Mouse (Mus musculus) spleen, postnatal 4 days (tissue): ENCODE data around the gene Mrpl12.

Source experiments
- DNase-seq, 2 experiments: peaks; one replicate each; pipeline ENCODE4 v3.0.0; 2022; ENCODE audit warnings: low spot score in 2 of 2

Mrpl12 gene

DNA sequence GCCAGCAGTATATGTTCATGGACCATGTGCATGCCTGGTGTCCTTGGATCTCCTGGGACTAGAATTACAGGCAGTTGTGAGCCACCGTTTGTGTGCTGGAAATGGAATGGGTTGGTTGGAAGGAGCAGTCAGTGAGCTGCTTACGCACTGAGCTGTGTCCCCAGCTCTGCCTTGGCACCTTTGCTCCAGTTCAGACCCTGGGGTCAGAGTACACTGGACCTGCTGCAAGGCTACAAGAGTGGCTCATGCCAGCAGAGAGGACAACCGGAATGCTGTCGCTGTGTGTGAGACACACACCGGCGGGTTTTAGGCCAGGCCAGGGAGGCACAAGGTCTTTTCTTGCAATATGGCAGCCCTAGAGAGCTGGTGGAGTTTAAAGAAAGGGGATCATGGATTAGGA lies 12.4 kb upstream of the Mrpl12 start:
- DNase-seq, result no peak

DNA sequence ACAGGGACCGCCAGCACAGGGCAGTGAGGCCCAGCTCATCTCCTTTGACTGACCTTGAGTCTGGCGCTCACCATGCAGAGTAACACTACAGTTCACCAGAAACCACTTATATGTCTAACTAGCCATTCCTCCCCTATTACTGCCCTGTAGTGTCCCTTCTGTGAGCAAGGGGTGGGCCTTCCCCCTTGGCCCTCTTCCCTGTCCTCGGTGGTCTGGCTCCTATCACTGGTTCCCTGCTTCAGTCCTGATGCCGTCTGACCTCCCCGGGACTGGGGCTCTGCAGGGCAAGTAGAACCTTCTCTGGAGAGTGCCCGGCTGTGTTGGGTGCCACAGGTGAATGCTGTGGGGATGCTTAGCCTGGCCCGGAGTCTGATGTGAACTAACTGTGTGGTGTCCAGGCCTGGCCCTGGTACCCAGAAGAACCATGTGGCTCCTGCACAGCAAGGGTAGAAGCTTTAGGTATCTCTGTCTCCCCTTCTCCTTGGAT lies 922 bp upstream of the Mrpl12 start:
- peak in 1 of 2 experiments; percentile 65 for DNase-seq

DNA sequence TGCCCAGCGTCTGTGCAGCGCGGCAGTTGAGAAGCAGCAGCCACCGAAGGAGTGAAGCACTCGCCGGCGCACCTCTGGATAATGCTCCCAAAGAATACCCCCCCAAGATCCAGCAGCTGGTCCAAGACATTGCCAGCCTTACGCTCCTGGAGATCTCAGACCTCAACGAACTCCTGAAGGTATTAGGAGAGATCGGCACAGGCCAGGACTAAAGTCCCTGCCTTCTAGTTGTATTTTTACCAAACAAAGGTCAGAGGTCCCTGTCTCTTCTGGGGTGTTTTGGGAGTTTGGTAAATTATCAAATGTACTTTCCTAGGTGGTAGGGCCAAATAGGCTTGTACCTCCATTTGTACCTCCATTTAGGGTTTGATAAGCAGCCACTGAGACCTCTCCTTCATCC lies 838 bp downstream of the Mrpl12 start:
- no peak for DNase-seq

DNA sequence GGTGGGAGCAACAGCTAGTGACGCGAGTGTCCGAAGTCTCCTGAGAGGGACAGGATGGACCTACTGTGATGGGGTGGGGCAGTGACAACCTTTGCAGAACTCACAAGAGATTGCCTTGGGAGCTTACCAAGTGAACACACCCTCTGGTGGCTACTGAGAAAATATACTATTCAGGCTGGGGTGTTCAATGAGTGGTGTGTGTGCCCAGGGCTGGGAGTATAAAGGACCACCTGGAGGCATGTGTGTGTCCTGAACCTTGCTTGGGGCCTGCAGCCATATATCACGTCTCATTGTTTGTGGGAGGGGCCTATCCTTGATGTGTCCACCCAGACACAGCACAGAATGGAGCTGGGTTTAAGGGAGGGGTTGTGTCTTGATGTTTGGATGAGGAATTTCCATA lies 4.1 kb downstream of the Mrpl12 start:
- DNase-seq, result no peak

DNA sequence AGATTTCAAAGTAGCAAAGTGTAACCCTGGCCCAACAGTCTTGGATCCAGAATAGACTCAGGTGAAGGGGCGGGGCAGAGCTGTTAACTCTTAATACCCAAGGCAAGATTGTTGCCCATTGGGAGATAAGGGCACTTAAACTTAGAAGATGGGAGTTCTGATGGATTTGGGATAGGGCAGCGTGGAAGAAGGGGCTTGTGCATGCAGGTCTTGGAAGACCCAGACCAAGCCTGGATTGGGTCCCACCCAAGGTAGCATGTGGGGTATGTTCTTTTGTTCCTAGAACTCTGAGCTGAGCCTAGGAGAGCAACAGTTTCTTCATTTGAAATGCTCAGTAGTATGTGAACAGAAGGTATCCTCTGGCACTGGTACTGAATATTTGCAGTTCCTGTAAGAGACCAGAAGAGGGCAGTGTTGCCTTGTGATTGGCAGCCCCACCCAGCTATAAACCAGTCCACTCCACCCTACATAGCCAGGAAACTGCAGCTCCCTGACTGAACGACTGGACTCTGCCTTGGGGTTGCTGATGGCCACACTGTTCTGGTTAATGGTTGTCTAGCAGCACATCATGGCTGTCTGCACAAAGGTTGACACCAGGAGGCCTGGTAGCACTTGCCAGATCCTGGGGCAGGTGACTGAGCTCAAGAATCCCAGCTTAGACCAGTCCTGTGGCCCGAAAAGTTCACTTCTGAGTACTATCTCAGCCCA lies 4.8 kb downstream of the Mrpl12 start:
- peak; percentile 73 to 83 for DNase-seq

DNA sequence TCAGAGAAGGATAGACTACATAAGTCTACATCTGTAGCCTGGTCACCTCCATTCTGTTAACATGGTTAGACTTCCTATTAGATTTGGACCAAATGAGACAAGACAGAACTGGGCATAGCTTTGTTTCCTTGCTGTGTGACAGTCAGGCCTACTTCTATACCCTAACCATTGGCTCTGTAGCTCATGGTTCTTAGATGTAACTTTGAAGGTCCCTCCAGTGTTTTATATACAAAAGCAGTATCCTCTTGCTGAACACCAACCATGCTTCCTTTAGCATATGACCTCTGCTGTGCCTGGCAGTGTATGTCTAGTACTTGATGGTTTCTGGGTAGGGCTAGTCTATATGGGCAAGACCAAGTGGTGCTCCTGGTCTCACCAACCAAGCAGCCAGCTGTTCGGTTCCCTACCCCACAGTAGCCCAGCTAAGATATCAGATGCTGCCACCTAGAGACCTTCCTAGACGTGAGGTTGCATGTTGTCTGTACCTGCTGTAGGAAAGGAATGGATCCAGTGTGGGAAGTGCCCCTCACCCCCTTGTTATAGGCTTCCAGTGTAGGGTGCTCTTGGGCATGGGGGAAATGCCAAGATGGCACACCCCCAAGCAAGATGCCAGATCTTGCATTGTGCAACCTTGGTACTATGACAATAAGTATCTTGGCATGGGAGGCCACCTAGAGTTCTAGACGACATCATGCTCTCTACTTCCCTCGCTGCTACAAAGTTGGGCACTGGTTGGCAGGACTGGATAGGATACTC lies 6.1 kb downstream of the Mrpl12 start:
- no peak for DNase-seq

DNA sequence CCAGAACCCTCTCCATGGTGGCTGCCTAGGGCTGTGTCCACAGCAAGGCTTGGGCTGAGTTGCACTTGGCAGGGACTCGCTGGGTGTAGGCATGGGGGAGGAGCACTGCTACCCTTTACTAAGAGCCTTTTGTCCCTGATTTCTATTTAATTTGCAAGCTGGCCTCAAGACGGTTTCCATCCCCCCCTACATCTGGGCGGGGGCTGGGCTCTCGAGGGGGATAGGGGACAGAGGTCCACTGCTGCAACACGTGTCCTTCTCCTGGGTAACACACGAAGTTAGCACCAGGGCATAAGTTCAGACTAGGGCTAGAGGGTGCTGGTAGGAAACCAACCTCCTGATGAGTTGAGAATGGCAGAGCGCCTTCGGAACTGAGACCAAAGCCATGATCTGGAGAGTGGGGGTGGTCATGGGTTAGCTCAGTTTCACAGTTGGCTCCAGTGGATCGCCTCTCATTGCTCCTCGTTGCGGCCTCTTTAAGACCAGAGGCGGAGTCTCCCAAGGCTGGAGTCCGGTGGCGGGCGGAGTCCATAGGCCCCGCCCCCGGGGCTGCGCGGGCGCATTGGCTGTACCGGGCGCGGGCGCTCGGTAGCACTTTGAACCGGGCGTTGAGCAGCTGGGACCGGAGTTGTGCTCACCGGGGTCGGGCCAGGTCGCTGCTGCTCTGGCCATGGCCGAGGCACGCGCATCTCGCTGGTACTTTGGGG lies 7.1 kb downstream of the Mrpl12 start, which contains the start of gene Slc25a10:
TSS of gene Slc25a10 (plus strand) at position 524 of the 707 bp plus-strand sequence.
- peak; percentile 90 to 93 for DNase-seq

DNA sequence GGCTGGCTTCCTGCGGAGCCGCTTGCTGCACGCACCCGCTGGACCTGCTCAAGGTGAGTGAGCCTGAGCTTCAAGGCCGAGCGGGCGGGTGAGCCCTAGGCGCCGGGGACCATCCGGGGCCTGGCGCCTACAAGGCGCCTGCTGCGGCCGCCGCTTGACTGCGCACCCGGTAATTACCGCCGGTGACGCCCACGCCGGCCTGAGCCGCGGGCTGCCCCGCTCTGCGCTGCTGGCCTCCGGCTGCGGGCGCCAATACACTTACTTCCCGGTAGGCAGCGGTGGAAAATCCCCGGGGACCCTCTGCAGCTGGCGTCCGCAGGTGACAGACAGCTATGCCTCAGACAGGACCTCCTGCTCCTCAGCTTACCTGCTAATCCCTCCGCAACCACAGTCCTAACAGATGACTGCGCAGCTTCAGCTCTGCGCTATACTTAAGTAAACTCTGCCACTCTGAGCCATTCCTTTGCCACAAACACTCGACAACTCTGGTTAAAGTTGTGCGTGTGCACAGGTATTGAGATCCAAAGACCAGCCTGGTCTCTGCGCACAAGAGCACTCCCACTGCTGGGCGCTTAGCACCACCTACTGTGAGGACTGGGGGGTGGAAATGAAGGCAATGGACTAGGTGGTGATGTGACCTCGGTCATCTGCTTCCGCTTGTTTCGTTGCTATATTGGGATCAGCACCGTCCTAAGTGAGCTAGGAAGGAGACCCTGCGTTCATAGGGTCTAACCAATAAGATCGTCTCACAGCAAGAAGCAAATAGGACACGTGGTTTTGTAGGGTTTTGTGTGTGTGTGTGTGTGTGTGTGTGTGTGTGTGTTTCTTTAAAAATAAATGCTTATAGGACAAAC lies 7.8 kb downstream of the Mrpl12 start:
- peak in 1 of 2 experiments; percentile 53 for DNase-seq

DNA sequence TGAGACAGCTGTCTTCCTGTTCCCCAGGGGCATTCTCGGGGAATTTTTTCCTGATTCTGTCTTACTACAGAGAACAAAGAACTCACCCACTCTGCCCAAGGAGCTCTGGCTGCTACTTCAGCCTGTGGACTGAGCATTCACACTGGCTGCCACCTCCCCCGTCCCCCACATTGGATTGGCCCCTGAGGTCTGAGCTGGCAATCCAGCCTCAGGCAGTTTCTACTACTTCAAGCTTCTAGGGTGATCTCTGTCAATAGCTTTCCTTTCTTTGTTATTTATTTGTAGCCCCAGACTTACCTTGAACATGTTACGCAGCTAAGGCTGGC lies 8.4 kb downstream of the Mrpl12 start:
- DNase-seq, result no peak

DNA sequence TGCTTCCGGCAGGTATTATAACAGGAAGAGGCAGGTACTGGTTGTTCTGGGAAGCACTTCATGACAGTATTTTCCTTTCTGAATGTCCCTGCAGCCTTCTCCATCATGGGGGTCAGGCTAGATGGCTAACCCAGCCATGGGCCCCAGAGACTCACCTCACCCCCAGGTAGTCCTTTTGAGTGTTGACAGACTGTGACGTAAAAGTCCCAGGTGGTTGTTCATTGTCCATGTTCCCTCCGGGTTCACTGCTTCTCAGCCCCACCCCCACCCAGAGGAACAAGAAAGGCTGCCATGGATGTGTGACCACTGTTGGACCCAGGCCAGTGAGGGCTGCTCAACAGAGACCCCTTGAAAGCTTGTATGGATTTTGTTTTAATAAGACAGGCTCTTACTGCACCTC lies 8.9 kb downstream of the Mrpl12 start:
- no peak for DNase-seq

DNA sequence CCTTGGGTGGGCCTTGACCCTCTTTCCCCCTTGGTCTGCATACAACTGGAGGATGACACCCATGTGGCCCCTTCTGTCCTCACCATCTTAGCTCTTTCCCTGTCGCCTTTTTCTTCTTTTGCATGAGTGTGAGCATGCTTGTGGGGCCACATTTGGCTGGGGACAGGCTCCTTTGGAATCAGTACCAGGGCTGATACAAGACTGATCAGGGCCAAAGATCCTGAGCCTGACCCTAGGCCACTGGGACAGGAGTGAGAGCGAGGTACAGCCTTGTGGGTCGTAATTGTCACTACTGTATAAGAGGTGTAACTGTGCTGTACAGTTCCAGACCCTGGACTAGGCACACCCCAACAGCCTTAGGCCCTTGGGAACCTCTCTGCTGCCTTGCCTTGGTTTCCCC lies 9.5 kb downstream of the Mrpl12 start:
- no peak for DNase-seq

DNA sequence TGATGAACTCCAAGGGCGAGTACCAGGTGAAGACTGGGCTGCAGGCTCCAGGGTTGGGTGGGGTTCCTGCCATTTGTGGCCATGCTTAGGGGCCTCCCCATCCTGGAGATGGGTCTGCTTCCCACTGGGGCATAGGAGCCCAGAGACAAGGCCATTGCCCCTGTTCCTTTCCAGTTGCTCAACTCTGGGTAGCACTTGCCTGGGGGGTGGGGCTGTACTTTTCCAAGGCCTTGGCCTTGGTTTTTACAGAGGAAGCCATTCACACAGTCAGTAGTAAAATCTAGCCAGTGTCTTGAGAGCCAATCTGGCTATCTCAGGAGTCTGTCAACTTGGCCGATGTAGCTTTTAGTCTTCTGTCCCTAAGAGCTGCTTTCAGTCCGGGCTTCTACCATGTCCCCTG lies 13.0 kb downstream of the Mrpl12 start:
- DNase-seq, result no peak

DNA sequence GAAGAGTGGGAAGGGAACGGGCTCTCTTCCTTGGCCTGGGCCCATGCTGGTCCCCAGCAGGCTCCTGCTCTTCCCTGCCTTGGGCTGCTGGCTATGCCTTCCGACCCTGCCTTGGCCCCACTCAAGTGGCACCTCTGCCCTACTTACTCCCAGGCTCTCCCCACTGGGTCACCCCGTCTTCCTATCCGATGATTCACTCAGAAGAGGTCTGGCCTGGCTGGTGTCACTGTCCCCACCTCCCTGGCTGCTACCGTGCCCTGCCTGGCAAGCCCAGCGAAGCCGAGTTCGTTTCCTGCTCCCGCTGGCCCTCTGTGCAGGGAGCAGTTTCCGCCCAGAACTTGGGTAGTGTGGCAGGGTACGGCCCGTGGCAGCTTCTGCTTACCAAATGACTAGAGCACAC lies 13.8 kb downstream of the Mrpl12 start:
- no peak for DNase-seq

DNA sequence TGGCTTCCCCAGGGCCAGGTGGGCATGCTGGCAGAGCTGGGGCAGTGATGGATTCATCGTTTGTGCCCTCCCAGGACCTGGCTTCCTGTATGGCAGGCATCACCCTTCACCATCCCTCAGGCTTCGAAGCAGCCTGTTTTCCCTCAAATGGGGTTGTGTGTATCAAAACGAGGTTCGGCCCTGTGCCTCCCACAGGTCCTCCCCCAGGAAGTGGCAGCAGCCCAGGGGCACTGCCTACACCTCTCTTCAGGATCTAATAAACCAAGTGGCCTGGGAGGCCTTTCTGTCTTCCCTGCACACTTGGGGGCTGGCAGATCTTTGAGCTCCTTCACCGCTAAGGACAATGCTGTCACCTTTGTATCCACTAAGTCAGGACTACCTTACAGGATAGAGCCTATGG lies 14.5 kb downstream of the Mrpl12 start:
- DNase-seq, result no peak

DNA sequence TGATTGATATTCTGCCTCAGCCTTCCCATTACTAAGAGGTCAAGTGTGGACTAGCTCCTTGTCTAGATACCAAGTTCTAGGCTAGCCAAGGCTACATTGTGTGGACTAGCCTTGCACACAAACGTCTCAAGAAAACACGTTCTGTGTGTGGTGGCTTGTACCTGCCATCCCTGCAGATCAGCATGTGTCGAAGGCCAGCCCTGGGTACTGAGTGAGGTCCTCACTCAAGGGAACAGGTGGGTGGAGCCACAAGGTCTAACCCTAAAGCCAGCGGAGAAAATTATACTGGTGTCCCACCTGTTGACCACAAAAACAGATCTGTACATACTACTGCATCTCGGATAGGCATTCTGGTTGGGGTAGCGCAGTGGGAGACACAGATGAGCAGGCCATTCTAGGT lies 15.5 kb downstream of the Mrpl12 start:
- no peak for DNase-seq

DNA sequence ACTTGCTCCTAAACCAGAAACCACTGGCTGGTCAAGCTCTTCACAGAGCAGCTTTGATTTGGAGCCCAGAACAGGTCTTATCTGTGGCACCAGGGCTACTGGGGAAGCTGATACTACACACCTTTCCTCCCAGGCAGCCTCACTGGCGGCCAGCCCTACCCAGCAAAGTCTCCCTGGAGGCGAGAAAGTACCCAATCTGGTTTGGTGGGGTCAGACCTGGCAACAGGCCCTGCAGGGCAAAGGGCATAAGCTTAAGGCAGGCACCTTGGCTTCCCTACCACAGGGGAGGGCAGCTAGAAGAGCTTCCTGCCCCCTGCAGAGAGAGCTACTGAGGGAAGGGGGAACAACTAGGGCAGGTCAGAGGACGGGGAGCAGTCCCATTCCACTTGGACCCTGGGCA lies 15.9 kb downstream of the Mrpl12 start:
- no peak for DNase-seq

DNA sequence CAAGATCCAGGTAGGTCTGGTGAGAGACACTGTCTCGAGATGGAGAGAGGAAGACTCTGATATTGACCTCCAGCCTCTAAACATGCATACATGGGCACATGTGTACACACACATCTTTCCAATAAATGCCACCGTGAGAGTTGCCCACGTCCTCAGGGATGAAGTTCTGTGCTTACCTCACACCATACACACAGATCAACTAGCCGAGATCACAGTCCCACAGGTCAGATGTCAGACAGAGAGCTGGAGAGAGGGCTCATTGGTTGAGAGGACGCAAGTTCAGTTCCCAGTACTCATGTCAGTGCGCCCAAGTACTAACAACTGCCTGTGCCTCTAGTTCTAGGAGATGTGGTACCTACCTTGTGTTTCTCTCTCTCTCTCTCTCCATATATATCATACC lies 16.6 kb downstream of the Mrpl12 start:
- DNase-seq, result no peak

DNA sequence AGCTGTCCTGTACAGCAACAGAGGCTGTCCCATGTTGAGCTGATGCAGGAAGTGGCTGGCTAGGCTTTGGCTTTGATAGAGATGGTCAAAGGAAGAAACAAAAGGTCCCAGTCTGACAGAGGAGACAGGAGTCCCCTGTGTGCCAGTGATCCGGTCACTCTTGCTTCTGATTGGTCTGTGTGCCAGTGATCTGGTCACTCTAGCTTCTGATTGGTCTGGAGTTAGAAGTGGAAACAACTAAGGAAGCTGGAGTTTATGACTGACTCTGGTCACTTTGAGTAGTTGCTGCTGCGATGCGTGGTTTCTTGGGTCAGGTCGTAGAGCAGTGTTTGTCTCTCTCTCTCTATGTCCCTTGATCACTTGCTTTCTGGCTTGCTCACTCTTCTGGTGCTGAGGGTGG lies 17.3 kb downstream of the Mrpl12 start:
- DNase-seq, result no peak

DNA sequence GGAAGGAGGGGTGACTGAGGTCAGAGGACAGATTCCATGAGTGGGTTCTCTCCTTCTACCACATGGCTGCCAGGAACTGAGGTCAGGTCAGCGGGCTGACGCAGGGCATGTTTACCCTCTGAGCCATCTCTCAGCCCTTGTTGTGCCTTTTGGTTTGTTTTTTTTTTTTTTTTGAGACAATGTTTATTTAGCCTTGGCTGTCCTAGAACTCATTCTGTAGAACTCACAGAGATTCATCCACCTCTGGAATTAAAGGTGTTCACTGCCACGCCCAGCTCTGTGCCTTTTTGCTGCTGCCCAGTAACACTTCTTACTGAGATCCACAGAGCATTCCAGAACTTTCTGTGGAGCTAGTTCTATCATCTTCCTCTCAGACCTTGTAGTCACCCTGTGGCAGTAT lies 21.2 kb downstream of the Mrpl12 start:
- DNase-seq, result no peak

DNA sequence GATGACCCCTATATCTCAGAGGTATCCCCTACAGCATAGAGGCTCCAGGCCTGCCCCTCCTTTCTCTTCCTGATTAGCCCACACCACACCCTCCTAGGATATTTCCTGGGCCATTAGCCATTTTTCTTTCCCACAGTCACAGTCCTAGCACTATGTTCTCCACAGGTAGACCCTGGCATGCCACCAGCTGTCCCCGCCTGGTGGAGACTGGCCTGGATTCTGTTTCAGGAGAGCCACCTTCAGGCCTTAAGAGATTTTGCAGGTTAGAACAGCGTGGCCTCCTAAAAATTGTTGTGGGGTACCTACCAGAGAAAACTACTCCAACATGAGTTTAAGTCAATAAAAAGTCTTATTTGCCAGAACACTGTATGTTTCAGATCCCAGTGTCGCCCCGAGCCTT lies 22.5 kb downstream of the Mrpl12 start:
- DNase-seq, result no peak

DNA sequence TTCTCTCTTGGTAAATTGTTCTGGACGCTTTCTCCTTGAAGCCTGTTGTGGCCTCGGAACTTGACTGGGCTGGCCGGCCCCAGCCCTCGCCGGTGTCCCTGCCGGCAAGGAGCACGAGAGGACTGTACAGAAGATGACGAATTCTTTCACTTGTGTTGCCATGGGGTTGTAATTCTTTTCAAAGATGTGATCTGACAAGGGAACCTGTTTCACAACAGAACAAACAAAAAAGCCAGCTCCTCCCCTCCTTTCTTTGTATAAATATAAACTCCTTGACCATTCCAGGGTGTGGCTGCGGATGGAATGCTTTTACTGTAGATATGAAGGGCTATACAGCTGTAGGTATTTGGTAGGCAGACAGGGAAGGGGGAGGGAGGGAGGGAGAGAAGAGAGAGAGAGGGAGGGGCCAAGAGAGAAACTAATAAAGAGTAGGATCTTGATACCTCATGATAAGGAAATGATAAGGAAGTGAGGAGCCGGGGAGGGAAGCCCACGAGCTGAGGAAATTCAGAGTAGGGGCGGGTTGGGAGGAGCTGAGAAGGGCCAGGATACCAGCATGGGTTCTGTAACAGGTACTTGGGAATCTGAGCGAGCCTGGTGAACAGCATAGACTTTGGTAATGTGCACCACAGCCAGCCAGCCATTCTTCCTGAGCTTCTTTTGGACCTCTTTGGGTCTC lies 23.3 kb downstream of the Mrpl12 start:
- DNase-seq, result no peak
